Mouse (Mus musculus) kidney, adult 2 months (tissue): ENCODE data around the gene Ppp1r32.

ENCODE experiments used
- CTCF ChIP-seq: fragments of 200-500 bp; conservative IDR thresholded peaks from 2 replicates; pipeline ENCODE4 v1.5.1; 2011; ENCODE audit warnings: low read depth, mild to moderate bottlenecking, control low read depth, low read length, moderate library complexity, mixed read lengths; ENCODE audit not compliant: insufficient read depth, insufficient read length
- POLR2A ChIP-seq: fragments of 200-500 bp; IDR thresholded peaks from one replicate; pipeline ENCODE4 v1.6.1; 2011; ENCODE audit warnings: low read depth, low read length, control low read depth

- TF ChIP-seq CTCF (no peak), POLR2A (no peak)
Observed at GRCm38 (mm10) chr19:10496976-10497375, 14.2 kb upstream of the Ppp1r32 start.
